Mouse (Mus musculus): ENCODE results near the gene Sh2b3. TPM values are rescaled to one million over a fixed set of nuclear protein-coding genes. Genes with fewer than 3 reads are reported as not detected.

The Sh2b3 gene
- polyA plus RNA-seq, 1 experiment from 2014 or later, result 6.7 TPM

- ATAC-seq (ENCODE audit: insufficient read depth), result no peak
- no peaks in the 10 kb centered on the region for H3K9me3 ChIP-seq (replicated peaks)
- H3K4me1 ChIP-seq (replicated peaks), result peaks cover 84% of the 10 kb centered on the region
- peak overlapping the region; percentile 61; the same call in 1 of the 2 replicates for H3K27ac ChIP-seq (replicated peaks)
- no peak overlapping the region for H3K9ac ChIP-seq
- H3K36me3 ChIP-seq (replicated peaks), result peaks cover 1% of the 10 kb centered on the region; the same call in 1 of the 2 replicates
- peaks cover 23% of the 10 kb centered on the region for H3K27me3 ChIP-seq
- peak overlapping the region; percentile 83 for H3K4me3 ChIP-seq (replicated peaks)
- H3K4me2 ChIP-seq, result peak overlapping the region; percentile 99
- WGBS (ENCODE audit: insufficient replicate concordance), result 38% methylated on average over 7 of the region's 7 CpGs
Observed at GRCm38 (mm10) chr5:121834241-121834606, 3.2 kb downstream of the Sh2b3 start.

- Histone ChIP-seq H3K4me3 (replicated peaks) (peak overlapping the region; percentile 83), H3K27me3 (peaks cover 18% of the 10 kb centered on the region), H3K27ac (replicated peaks) (peak overlapping the region; percentile 61), H3K9ac (peak overlapping the region; percentile 21; the same call in 1 of the 2 replicates), H3K9me3 (replicated peaks) (no peaks in the 10 kb centered on the region), H3K4me2 (peak overlapping the region; percentile 99), H3K36me3 (replicated peaks) (peaks cover 6% of the 10 kb centered on the region), H3K4me1 (replicated peaks) (peaks cover 81% of the 10 kb centered on the region)
- no peak for ATAC-seq (ENCODE audit: insufficient read depth)
- WGBS (ENCODE audit: insufficient replicate concordance), result 15% methylated on average over 10 of the region's 10 CpGs
Observed at GRCm38 (mm10) chr5:121833572-121834240, 3.7 kb downstream of the Sh2b3 start.

- no peaks in the 10 kb centered on the region for H3K9me3 ChIP-seq (replicated peaks)
- peaks cover 79% of the 10 kb centered on the region for H3K4me1 ChIP-seq (replicated peaks)
- peak overlapping the region; percentile 99 for H3K4me2 ChIP-seq
- no peak for ATAC-seq (ENCODE audit: insufficient read depth)
- no peak overlapping the region; the same call in 1 of the 2 replicates for H3K9ac ChIP-seq
- H3K27ac ChIP-seq (replicated peaks), result peak overlapping the region; percentile 61
- peaks cover 12% of the 10 kb centered on the region for H3K36me3 ChIP-seq (replicated peaks)
- H3K4me3 ChIP-seq (replicated peaks), result peak overlapping the region; percentile 83; the same call in 1 of the 2 replicates
- H3K27me3 ChIP-seq, result peaks cover 13% of the 10 kb centered on the region
- WGBS (ENCODE audit: insufficient replicate concordance), result 66% methylated on average over 2 of the region's 2 CpGs
Observed at GRCm38 (mm10) chr5:121833159-121833558, 4.3 kb downstream of the Sh2b3 start.

GRCm38 (mm10) chr5:121832376-121833155, 4.9 kb downstream of the Sh2b3 start:
- no peaks in the 10 kb centered on the region for H3K9me3 ChIP-seq (replicated peaks)
- H3K27me3 ChIP-seq, result peaks cover 7% of the 10 kb centered on the region
- no peak overlapping the region for H3K4me3 ChIP-seq (replicated peaks)
- no peak for ATAC-seq (ENCODE audit: insufficient read depth)
- H3K27ac ChIP-seq (replicated peaks), result 0 out of 2 replicates have a peak overlapping the region, but pooled peaks have one; percentile 61
- WGBS (ENCODE audit: insufficient replicate concordance), result 54% methylated on average over 6 of the region's 6 CpGs
- H3K4me2 ChIP-seq, result peak overlapping the region; percentile 99; the same call in 1 of the 2 replicates
- peaks cover 73% of the 10 kb centered on the region for H3K4me1 ChIP-seq (replicated peaks)
- no peak overlapping the region for H3K9ac ChIP-seq
- peaks cover 18% of the 10 kb centered on the region for H3K36me3 ChIP-seq (replicated peaks)

- H3K9me3 ChIP-seq (replicated peaks), result no peaks in the 10 kb centered on the region
- H3K4me3 ChIP-seq (replicated peaks), result no peak overlapping the region
- no peak overlapping the region for H3K27ac ChIP-seq (replicated peaks)
- no peaks in the 10 kb centered on the region for H3K27me3 ChIP-seq
- no peak for ATAC-seq (ENCODE audit: insufficient read depth)
- WGBS (ENCODE audit: insufficient replicate concordance), result 78% methylated on average over 6 of the region's 6 CpGs
- no peak overlapping the region for H3K9ac ChIP-seq
- peaks cover 32% of the 10 kb centered on the region for H3K36me3 ChIP-seq (replicated peaks)
- peaks cover 58% of the 10 kb centered on the region for H3K4me1 ChIP-seq (replicated peaks)
- no peak overlapping the region for H3K4me2 ChIP-seq
Observed at GRCm38 (mm10) chr5:121831002-121831601, 6.3 kb downstream of the Sh2b3 start.

- Histone ChIP-seq H3K9me3 (replicated peaks) (no peaks in the 10 kb centered on the region), H3K4me3 (replicated peaks) (no peak overlapping the region), H3K9ac (no peak overlapping the region), H3K4me1 (replicated peaks) (peaks cover 50% of the 10 kb centered on the region), H3K27me3 (no peaks in the 10 kb centered on the region), H3K36me3 (replicated peaks) (peaks cover 50% of the 10 kb centered on the region), H3K4me2 (peak overlapping the region; percentile 40), H3K27ac (replicated peaks) (no peak overlapping the region)
- WGBS (ENCODE audit: insufficient replicate concordance), result 75% methylated on average over 82 of the region's 82 CpGs
- no peak for ATAC-seq (ENCODE audit: insufficient read depth)
Observed at GRCm38 (mm10) chr5:121828491-121829432, 8.7 kb downstream of the Sh2b3 start.

GRCm38 (mm10) chr5:121827876-121828275, 9.6 kb downstream of the Sh2b3 start:
- H3K27me3 ChIP-seq, result no peaks in the 10 kb centered on the region
- no peak overlapping the region for H3K4me2 ChIP-seq
- H3K27ac ChIP-seq (replicated peaks), result no peak overlapping the region
- H3K36me3 ChIP-seq (replicated peaks), result peaks cover 58% of the 10 kb centered on the region
- no peak for ATAC-seq (ENCODE audit: insufficient read depth)
- peaks cover 49% of the 10 kb centered on the region for H3K4me1 ChIP-seq (replicated peaks)
- WGBS (ENCODE audit: insufficient replicate concordance), result 76% methylated on average over 4 of the region's 4 CpGs
- no peak overlapping the region for H3K4me3 ChIP-seq (replicated peaks)
- H3K9ac ChIP-seq, result no peak overlapping the region
- H3K9me3 ChIP-seq (replicated peaks), result no peaks in the 10 kb centered on the region

- no peak for ATAC-seq (ENCODE audit: insufficient read depth)
- no peak overlapping the region for H3K27ac ChIP-seq (replicated peaks)
- H3K4me1 ChIP-seq (replicated peaks), result peaks cover 50% of the 10 kb centered on the region
- no peak overlapping the region for H3K4me2 ChIP-seq
- H3K4me3 ChIP-seq (replicated peaks), result no peak overlapping the region
- no peak overlapping the region for H3K9ac ChIP-seq
- no peaks in the 10 kb centered on the region for H3K9me3 ChIP-seq (replicated peaks)
- H3K36me3 ChIP-seq (replicated peaks), result peaks cover 79% of the 10 kb centered on the region
- WGBS (ENCODE audit: insufficient replicate concordance), result 79% methylated on average over 3 of the region's 3 CpGs
- no peaks in the 10 kb centered on the region for H3K27me3 ChIP-seq
Observed at GRCm38 (mm10) chr5:121825606-121826005, 11.8 kb downstream of the Sh2b3 start.

GRCm38 (mm10) chr5:121824121-121824520, 13.3 kb downstream of the Sh2b3 start:
- Histone ChIP-seq H3K4me1 (replicated peaks) (peaks cover 50% of the 10 kb centered on the region), H3K4me2 (no peak overlapping the region), H3K9me3 (replicated peaks) (no peaks in the 10 kb centered on the region), H3K27me3 (no peaks in the 10 kb centered on the region), H3K36me3 (replicated peaks) (peaks cover 92% of the 10 kb centered on the region), H3K4me3 (replicated peaks) (no peak overlapping the region), H3K9ac (no peak overlapping the region), H3K27ac (replicated peaks) (peak overlapping the region; percentile 45; the same call in 1 of the 2 replicates)
- 46% methylated on average over 4 of the region's 4 CpGs for WGBS (ENCODE audit: insufficient replicate concordance)
- peak; percentile 40; the same call in 1 of the 2 replicates for ATAC-seq (ENCODE audit: insufficient read depth)

GRCm38 (mm10) chr5:121823668-121824067, 13.8 kb downstream of the Sh2b3 start:
- Histone ChIP-seq H3K36me3 (replicated peaks) (peaks cover 92% of the 10 kb centered on the region), H3K9me3 (replicated peaks) (no peaks in the 10 kb centered on the region), H3K27ac (replicated peaks) (no peak overlapping the region), H3K9ac (no peak overlapping the region), H3K4me1 (replicated peaks) (peaks cover 50% of the 10 kb centered on the region), H3K27me3 (no peaks in the 10 kb centered on the region), H3K4me3 (replicated peaks) (no peak overlapping the region), H3K4me2 (no peak overlapping the region)
- no peak for ATAC-seq (ENCODE audit: insufficient read depth)
- 100% methylated on average over 1 of the region's 1 CpGs for WGBS (ENCODE audit: insufficient replicate concordance)

Data from liver, embryonic 15.5 days (tissue).